Mouse (Mus musculus) hindbrain, embryonic 10.5 days (tissue): ENCODE results near the gene Fam122b. TPM values are rescaled to one million over a fixed set of nuclear protein-coding genes. Genes with fewer than 3 reads are reported as not detected.

Source experiments
- polyA plus RNA-seq: library from polyadenylated mRNA; unstranded; fragments of >200 nt; fragmentation: Nextera tagmentation; extraction: Ambion mirVana; gene quantifications from 2 replicates; pipeline ENCODE4 v1.2.1, GENCODE M21; 2016

Gene Fam122b
- polyA plus RNA-seq, 1 experiment from 2014 or later = 4.4 TPM

Other genes with a start within 250 kb of the Fam122b start
- gene Plac1, start 29.7 kb downstream of the Fam122b start, polyA plus RNA-seq = 2.3 and 3.7 TPM in 2 replicates
- not detected in 2 replicates for gene Fam122c, start 3.6 kb upstream of the Fam122b start, polyA plus RNA-seq
- gene Mospd1, start 100.7 kb upstream of the Fam122b start, polyA plus RNA-seq = 42.5 and 49.3 TPM in 2 replicates
- not detected in 2 replicates for gene Etd, start 165.1 kb upstream of the Fam122b start, polyA plus RNA-seq